Mouse (Mus musculus): ENCODE measurements around the gene Shbg.

- TF ChIP-seq CTCF (IDR thresholded peaks at IDR 0.05; ENCODE audit: low read depth, low read length) (peak; percentile 39), POLR2A (IDR thresholded peaks at IDR 0.05; ENCODE audit: extremely low read depth, insufficient read depth, low read length) (no peak)
These were observed 12.1 kb upstream of the Shbg start for GRCm38 (mm10) chr11:69629802-69630201.

All from liver, adult 2 months (tissue).